Mouse (Mus musculus): Measurements from ENCODE around the gene Gm43720.

Gene Gm43720

GRCm38 (mm10) chr5:138262582-138263240, 17.0 kb downstream of the Gm43720 start:
- in situ Hi-C loops (cut with MboI, MseI): loop anchor here (10.0 kb wide), 1 partner anchor 1512 kb away; the partner anchor contains the start of gene Ints1

DNA sequence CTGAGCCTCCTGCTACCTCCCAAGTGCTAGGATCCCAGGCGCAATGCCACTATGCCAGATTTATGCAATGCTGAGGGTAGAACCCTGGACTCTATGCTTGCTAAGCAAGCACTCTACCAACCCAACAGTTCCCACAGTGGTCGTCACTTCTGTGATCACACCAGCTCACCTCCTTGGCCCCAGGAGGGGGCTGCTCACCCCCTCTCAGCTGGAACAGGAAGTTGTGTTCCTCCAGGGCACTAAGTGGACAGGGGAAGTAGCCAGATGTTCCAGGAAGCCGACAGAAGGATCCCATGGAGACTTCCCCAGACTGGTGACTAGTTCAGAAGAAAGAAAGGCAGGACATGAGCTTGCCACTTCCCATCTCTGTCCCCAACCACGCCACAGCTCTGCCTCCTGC, 17.8 kb downstream of the Gm43720 start:
- in situ Hi-C loops (cut with MboI, MseI): loop anchor here (10.0 kb wide), 1 partner anchor 1513 kb away; the partner anchor contains the start of gene Ints1

DNA sequence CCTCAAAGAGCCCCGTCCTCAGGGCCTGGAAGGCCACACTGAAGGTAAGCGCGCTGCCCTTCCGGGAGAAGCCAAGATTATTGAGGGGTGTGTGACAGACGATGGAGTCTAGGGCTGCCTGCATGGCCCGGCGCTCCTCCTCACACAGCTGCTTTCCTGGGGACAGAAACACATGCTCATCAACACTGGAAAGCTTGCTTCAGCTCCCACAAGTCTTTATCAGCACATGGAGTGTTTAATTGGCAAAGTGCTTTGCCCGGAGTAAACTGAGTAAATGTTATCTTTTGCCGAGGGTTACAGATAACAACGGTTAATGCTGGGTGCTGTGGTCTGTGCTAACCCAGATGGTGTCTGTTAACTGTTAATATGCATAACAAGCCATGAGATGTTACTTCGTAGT, 18.9 kb downstream of the Gm43720 start:
- in situ Hi-C loops (cut with MboI, MseI): loop anchor here (10.0 kb wide), 1 partner anchor 1514 kb away; the partner anchor contains the start of gene Ints1

DNA sequence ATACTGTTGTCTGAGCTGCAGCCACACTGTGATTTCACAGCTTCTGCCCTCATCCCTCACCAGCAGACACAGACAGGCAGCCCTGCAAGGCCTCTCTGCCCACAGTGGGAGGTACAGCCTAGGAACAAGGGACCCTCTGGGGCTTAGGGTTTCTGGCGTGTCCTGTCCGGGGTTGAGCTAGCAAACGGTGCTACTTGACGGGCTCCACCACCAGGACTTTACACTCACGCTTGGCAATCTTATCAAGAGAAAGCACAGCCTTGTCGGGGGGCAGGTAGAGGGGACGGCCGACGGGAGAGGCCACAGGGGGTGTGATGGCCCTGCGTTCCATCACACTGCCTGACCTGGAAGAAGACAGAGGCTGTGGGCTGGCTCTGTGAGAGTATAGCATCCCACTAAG, 19.7 kb downstream of the Gm43720 start:
- in situ Hi-C loops (cut with MboI, MseI): loop anchor here (10.0 kb wide), 1 partner anchor 1515 kb away; the partner anchor contains the start of gene Ints1

DNA sequence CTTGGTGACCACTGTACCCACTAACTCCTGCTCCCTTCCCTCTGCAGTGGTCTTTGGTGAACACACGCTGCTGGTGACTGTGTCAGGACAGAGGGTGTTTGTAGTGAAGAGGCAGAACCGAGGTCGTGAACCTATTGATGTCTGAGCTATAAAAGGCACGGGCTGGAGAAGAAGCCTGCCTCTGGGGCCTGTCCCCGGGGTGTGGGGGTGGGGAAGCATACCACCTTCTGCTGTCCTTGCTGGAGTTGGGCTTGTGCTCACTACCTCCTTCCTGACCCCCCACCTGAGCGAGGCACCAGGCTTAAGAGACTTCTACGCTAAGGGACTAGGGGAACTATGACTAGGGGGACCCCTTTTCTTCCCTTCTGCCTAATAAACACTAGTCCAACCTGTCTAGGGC, 20.8 kb downstream of the Gm43720 start:
- in situ Hi-C loops (cut with MboI, MseI): no loop called here

GRCm38 (mm10) chr5:138258542-138258941, 21.2 kb downstream of the Gm43720 start:
- in situ Hi-C loops (cut with MboI, MseI): no loop called here

GRCm38 (mm10) chr5:138258078-138258477, 21.7 kb downstream of the Gm43720 start:
- in situ Hi-C loops (cut with MboI, MseI): no loop called here

- in situ Hi-C loops (cut with MboI, MseI): no loop called here
Measured at GRCm38 (mm10) chr5:138257585-138257978, 22.2 kb downstream of the Gm43720 start.

DNA sequence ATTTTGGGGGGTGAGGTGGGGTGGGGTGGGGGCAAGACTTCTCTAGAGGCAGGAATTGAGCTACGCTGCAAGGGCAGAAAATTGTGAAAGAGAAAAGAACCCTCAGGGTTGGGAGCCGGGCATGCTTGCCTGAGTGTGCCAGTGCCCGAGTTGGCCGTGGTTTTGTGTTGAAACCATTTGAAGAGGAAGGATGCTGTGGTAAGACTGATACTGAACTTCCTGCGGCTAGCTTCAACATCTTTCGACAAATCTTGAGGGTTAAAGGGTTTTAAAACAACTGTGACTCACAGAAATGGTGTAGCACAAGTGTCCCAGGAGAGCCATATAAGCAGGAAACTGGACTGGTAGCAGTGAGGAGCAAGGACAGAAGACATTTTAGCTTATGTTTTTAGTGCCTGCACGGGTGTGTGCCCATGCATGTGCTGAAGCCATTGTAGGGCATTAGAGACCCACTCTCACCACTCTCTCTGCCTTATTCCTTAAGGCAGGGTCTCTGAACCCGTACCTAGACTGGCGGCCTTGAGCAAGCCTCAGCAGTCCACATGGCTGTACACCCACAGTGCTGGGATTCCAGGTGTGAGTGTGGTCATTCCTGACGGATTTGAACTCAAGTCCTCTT, 22.7 kb downstream of the Gm43720 start:
- in situ Hi-C loops (cut with MboI, MseI): no loop called here

GRCm38 (mm10) chr5:138256094-138256467, 23.7 kb downstream of the Gm43720 start:
- in situ Hi-C loops (cut with MboI, MseI): no loop called here

GRCm38 (mm10) chr5:138255353-138256093, 24.2 kb downstream of the Gm43720 start, which contains the start of gene Lamtor4:
Gene Lamtor4, plus strand, starts transcription at chr5:138255482.
- in situ Hi-C loops (cut with MboI, MseI): no loop called here

DNA sequence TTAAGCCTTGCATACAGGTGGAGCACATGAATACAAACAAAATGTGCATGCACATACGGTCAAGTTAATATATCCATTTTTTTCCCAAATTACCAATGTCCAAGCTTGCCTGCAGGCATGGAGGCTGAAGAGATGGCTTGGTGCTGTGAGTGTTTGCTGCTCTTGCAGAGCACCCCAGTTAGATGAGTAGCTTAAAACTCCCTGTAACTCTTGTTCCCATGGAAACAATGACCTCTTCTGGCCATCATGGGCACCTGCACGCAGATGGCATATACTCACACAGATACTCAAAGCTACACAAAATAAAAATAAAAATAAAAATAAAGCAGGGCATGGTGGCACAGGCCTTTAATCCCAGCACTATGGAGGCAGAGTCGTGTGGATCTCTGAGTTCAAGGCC, 26.7 kb downstream of the Gm43720 start:
- in situ Hi-C loops (cut with MboI, MseI): no loop called here

- in situ Hi-C loops (cut with MboI, MseI): no loop called here
Measured at GRCm38 (mm10) chr5:138251144-138251543, 28.6 kb downstream of the Gm43720 start.

DNA sequence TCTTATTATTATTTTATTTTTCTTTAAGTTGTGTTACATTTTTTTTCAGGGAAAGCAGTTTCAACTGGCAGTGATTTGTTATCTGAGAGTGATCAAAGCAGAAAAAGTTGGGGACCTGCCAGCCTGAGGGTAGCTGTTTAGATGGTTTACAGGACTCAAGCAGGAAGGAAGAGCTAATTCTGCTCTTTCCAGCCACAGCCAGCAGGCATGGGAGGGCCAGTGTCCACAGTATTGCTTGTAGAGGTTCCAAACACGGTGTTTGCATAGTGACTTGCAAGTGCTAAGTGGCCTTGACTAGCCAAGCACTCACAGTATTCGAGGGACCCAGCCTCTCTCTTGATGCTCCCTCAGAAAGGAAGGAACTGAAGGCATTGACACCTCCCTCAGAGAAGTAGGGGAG, 38.2 kb downstream of the Gm43720 start:
- in situ Hi-C loops (cut with MboI, MseI): loop anchor here (10.0 kb wide), 1 partner anchor 893 kb away; no protein-coding TSS in a partner anchor

GRCm38 (mm10) chr5:138234224-138234623, 45.5 kb downstream of the Gm43720 start:
- in situ Hi-C loops (cut with MboI, MseI): no loop called here

GRCm38 (mm10) chr5:138233778-138234177, 46.0 kb downstream of the Gm43720 start:
- in situ Hi-C loops (cut with MboI, MseI): no loop called here

GRCm38 (mm10) chr5:138229511-138229910, 50.2 kb downstream of the Gm43720 start:
- in situ Hi-C loops (cut with MboI, MseI): no loop called here

GRCm38 (mm10) chr5:138228026-138228425, 51.7 kb downstream of the Gm43720 start:
- in situ Hi-C loops (cut with MboI, MseI): no loop called here

GRCm38 (mm10) chr5:138227367-138227766, 52.4 kb downstream of the Gm43720 start:
- in situ Hi-C loops (cut with MboI, MseI): no loop called here

DNA sequence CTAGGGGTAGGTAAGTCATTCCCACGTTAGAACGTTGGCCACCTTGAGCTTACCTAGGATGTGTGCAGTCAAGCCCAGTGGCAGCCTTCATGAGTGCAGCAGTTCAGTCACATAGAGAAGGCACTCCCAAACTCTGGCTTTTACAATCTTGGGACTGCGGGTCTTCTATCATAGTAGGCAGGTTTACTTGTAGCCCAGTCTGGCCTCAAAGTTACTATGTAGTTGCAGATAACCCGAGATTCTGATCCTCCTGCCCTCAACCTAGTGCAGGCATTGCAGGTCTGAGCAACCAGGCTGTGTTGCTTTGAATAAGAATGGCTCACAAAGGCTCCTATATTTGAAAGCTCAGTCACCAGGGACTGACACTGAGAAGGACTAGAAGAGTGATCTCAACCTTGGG, 53.3 kb downstream of the Gm43720 start:
- in situ Hi-C loops (cut with MboI, MseI): no loop called here

DNA sequence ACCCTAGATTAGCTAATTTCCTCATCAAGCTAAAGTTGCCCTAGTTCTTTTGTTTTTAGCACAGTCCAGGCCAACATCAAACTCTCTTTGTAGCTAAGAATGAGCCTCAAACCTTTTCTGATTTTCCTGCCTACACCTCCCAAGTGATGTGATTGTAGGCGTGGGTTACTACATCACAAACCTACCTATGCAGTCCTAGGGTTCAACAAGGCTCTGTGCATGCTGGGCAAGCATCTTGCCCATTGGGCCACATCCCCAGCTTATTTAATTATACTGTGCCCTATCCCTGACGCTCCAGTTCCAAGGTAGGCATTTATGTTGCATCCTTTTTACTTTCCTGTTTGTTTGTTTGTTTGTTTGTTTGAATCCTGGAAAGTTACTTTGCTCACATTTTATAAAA, 54.1 kb downstream of the Gm43720 start, which contains the start of gene Nxpe5:
TSS of gene Nxpe5 (plus strand) at position 199 of the 400 bp plus-strand sequence.
- in situ Hi-C loops (cut with MboI, MseI): no loop called here

DNA sequence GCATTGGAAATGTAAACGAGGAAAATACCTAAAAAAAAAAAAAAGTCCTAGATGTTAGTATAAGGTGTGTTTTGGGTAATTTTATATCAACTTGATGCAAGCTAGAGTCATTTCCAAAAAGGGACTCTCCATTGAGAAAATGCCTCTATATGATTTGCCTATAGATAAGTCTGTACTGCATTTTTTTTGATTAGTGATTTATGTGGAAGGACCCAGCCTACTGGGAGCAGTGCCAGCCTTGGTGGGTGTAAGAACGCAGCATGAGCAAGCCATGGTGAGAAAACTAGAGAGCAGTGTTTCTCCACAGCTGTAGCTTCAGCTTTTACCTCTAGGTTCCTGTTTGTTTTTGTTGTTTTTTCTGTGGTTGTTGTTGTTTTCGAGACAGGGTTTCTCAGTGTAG, 56.5 kb downstream of the Gm43720 start:
- in situ Hi-C loops (cut with MboI, MseI): no loop called here

Data from regulatory T cell (primary cell).